ENCODE assay signal across 12 mouse cellular contexts in the genomic region with DNA sequence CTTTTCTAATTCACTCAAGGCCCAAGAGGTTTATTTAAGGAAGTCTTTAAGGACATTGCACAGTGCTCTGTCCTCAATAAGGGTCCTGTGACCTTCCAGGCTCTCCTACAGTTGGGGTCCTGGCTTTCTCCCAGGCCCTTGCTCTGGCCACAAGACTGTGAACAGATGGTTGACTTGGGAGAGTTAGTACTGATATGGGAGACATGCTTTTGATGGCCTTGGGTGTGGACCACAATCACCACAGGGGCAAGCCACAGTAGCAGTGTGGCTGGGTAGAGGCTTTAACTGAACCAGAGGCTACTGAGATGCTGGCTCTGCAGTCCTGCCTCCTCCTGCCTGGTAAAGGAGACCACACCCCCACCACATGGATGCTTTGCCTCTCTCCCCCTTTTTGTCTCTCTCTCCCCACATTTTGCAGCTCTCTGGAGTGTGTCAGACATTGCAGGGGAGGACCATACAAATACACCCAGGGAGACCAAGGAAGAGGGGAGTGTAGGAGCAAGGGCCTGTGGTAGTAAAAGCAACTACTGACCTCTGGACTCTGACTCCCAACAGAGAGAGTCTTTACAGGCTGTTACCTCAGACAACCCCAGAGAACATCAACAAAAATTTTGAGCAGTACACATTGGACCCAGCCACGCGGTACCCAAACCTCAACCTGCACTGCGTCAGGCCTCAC.
DNase-seq lines count a peak whose midpoint lies in the region; ATAC-seq and TF ChIP-seq lines count a peak whose summit lies in the region.
"Had no signal": no experiment of that assay in that cellular context is flagged by ENCODE, and none has a peak within 500 bp of the region (broad histone marks: within the 10 kb centered on the region; RNA-seq: fewer than 3 reads in every experiment).

No protein-coding gene starts in this region.

- peaks cover 76% of the 10 kb centered on the region for H3K36me3 ChIP-seq in heart, embryonic 15.5 days
- peaks cover 5% of the 10 kb centered on the region for H3K36me3 ChIP-seq in heart, adult 2 months (ENCODE audit: control insufficient read depth, insufficient read depth, low read length)
- peaks cover 46% of the 10 kb centered on the region for H3K36me3 ChIP-seq in intestine, postnatal 0 days (ENCODE audit: control insufficient read depth, insufficient read depth)
- H3K36me3 ChIP-seq in thymus, adult 2 months (ENCODE audit: control insufficient read depth, insufficient read depth, low read length): no peaks in the 10 kb centered on the region
- H3K36me3 ChIP-seq: hindbrain, embryonic 15.5 days had no signal

- WGBS in heart, embryonic 15.5 days: 90% methylated on average over 3 of the region's 3 CpGs
- WGBS in heart, adult 2 months: 97% methylated on average over 3 of the region's 3 CpGs
- WGBS in intestine, postnatal 0 days: 86% methylated on average over 3 of the region's 3 CpGs
- WGBS in thymus, adult 2 months: 95% methylated on average over 3 of the region's 3 CpGs

- DNase-seq in heart, adult 2 months: no peak
- peak; percentile 69 to 80 for DNase-seq in cerebellum, postnatal 10 days
- peak; percentile 40 to 67 for DNase-seq in kidney, postnatal 36 days
- no peak for DNase-seq in thymus, adult 2 months
- no peak for DNase-seq in urinary bladder, adult 18-20 months (ENCODE audit: low spot score in 2 of 2)
- DNase-seq: embryo, embryonic 11 days; right cerebral cortex, postnatal 25 days had no signal

- peaks cover 46% of the 10 kb centered on the region for H3K4me1 ChIP-seq in heart, embryonic 15.5 days (replicated peaks)
- H3K4me1 ChIP-seq in heart, adult 2 months (ENCODE audit: control insufficient read depth, insufficient read depth, low read length): peaks cover 14% of the 10 kb centered on the region
- peaks cover 17% of the 10 kb centered on the region for H3K4me1 ChIP-seq in intestine, postnatal 0 days (replicated peaks; ENCODE audit: control insufficient read depth, insufficient read depth, low read length)
- H3K4me1 ChIP-seq in thymus, adult 2 months (replicated peaks; ENCODE audit: control insufficient read depth, insufficient read depth, low read length): peaks cover 33% of the 10 kb centered on the region

- no peak for TF ChIP-seq POLR2A in heart, adult 2 months (IDR thresholded peaks at IDR 0.05; ENCODE audit: insufficient read depth, low read depth, low read length)
- TF ChIP-seq POLR2A in thymus, adult 2 months (IDR thresholded peaks at IDR 0.05; ENCODE audit: control insufficient read depth, extremely low read depth, insufficient read depth, low read length, poor library complexity): no peak

- intact Hi-C loops in heart, adult 2 months (cut with DNase I): no loop called here

- no peak for TF ChIP-seq CTCF in heart, adult 2 months (IDR thresholded peaks at IDR 0.05)
- no peak for TF ChIP-seq CTCF in intestine, postnatal 0 days (IDR thresholded peaks at IDR 0.05; ENCODE audit: low read depth)
- TF ChIP-seq CTCF in thymus, adult 2 months (IDR thresholded peaks at IDR 0.05; ENCODE audit: borderline replicate concordance, control insufficient read depth, extremely low read depth, insufficient read depth, low read length, poor library complexity): no peak

- H3K4me3 ChIP-seq in heart, embryonic 15.5 days: no peak overlapping the region
- no peak overlapping the region for H3K4me3 ChIP-seq in heart, adult 2 months
- H3K4me3 ChIP-seq in intestine, postnatal 0 days (ENCODE audit: low read depth, low read length): no peak overlapping the region
- no peak overlapping the region for H3K4me3 ChIP-seq in thymus, adult 2 months (ENCODE audit: control insufficient read depth, insufficient read depth, low read length)
- H3K4me3 ChIP-seq: hindbrain, embryonic 15.5 days had no signal

- H3K9ac ChIP-seq in heart, embryonic 15.5 days: no peak overlapping the region
- no peak overlapping the region for H3K9ac ChIP-seq in heart, adult 2 months (ENCODE audit: low read depth, low read length)
- no peak overlapping the region for H3K9ac ChIP-seq in intestine, postnatal 0 days (ENCODE audit: low read depth, low read length)
- H3K9ac ChIP-seq: hindbrain, embryonic 15.5 days had no signal

- no peak overlapping the region for H3K4me2 ChIP-seq in heart, embryonic 15.5 days
- H3K4me2 ChIP-seq in intestine, postnatal 0 days (replicated peaks; ENCODE audit: low read depth): no peak overlapping the region
- H3K4me2 ChIP-seq: hindbrain, embryonic 15.5 days had no signal

- H3K27me3 ChIP-seq in heart, embryonic 15.5 days: no peaks in the 10 kb centered on the region
- no peaks in the 10 kb centered on the region for H3K27me3 ChIP-seq in heart, adult 2 months (ENCODE audit: control insufficient read depth, insufficient read depth, low read length)
- H3K27me3 ChIP-seq in intestine, postnatal 0 days (replicated peaks; ENCODE audit: control insufficient read depth, insufficient read depth, low read length): no peaks in the 10 kb centered on the region
- H3K27me3 ChIP-seq in thymus, adult 2 months (ENCODE audit: control insufficient read depth, insufficient read depth, low read length): no peaks in the 10 kb centered on the region
- H3K27me3 ChIP-seq: hindbrain, embryonic 15.5 days had no signal

- ATAC-seq in heart, embryonic 15.5 days (replicated peaks; ENCODE audit: insufficient number of reproducible peaks, insufficient read depth, low FRiP score, low read depth): no peak
- ATAC-seq in intestine, postnatal 0 days: peak; percentile 32; the same call in 1 of the 2 replicates
- ATAC-seq: activated CD4-positive, CD25-positive, alpha-beta regulatory T cell, adult 4 months; CD4-positive, CD25-positive, alpha-beta regulatory T cell, adult 4 months had no signal

- H3K27ac ChIP-seq in heart, embryonic 15.5 days: peak overlapping the region; percentile 81; the same call in 1 of the 2 replicates
- no peak overlapping the region for H3K27ac ChIP-seq in heart, adult 2 months
- H3K27ac ChIP-seq in intestine, postnatal 0 days (ENCODE audit: low read depth, low read length): peak overlapping the region; percentile 15; the same call in 1 of the 2 replicates
- H3K27ac ChIP-seq in thymus, adult 2 months (ENCODE audit: control insufficient read depth, insufficient read depth, low read length): no peak overlapping the region
- H3K27ac ChIP-seq: hindbrain, embryonic 15.5 days had no signal

- H3K9me3 ChIP-seq in heart, embryonic 15.5 days (replicated peaks): no peaks in the 10 kb centered on the region
- H3K9me3 ChIP-seq in intestine, postnatal 0 days (ENCODE audit: control insufficient read depth): no peaks in the 10 kb centered on the region
- H3K9me3 ChIP-seq: hindbrain, embryonic 15.5 days had no signal

- no peaks in the 10 kb centered on the region for H3K79me2 ChIP-seq in heart, adult 2 months (replicated peaks; ENCODE audit: control insufficient read depth, insufficient read depth, low read length)

- no peak for TF ChIP-seq EP300 in heart, adult 2 months (IDR thresholded peaks at IDR 0.05; ENCODE audit: insufficient read depth, low read depth, low read length)

Comparison
In these comparisons a context has a peak if more than half of its experiments do, and no peak if none do; other contexts are left out.
1. H3K27ac ChIP-seq: peak in heart, embryonic 15.5 days (single experiment) and intestine, postnatal 0 days (single experiment); none in heart, adult 2 months (single experiment) and thymus, adult 2 months (single experiment).
2. DNase-seq: peak in cerebellum, postnatal 10 days (2 of 2) and kidney, postnatal 36 days (2 of 2); none in heart, adult 2 months (0 of 2), thymus, adult 2 months (single experiment) and urinary bladder, adult 18-20 months (0 of 2).